Mouse (Mus musculus) E14TG2a.4 (cell line): Measurements from ENCODE around the gene Atp6v1e1.

Experiments
- CTCF ChIP-seq: conservative IDR thresholded peaks from 2 replicates; pipeline ENCODE4 v1.5.1; 2014; ENCODE audit warnings: low read length
- NANOG ChIP-seq: IDR thresholded peaks from 2 replicates; pipeline ENCODE4 v1.6.1; 2014; ENCODE audit warnings: borderline replicate concordance, low read length, mixed read lengths

DNA sequence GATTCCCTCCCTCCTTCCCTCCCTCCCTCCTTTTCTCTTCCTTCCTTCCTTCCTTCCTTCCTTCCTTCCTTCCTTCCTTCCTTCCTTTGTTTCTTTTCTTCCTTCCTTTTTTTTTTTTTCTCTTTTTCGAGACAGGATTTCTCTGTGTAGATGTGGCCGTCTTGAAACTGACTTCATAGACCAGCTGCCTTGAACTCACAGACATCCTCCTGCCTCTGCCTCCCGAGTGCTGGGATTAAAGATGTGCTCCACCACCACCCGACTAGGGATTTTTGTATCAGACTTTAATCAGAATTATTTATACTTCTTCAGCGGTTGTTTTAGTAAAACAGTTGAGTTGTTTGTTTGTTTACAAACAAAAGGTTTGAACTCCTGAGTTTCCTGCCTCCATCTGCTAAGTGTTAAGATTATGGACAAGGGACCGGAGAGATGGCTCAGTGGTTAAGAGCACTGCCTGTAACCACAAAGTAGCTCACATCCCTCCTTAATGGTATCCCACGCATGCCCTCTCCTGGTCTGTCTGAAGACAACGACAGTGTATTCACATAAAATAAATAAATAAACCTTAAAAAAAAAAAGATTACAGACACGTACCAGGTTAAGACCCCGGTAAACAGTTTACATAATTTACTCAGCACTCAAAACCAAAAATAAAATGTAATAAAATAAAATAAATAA, 483 bp upstream of the Atp6v1e1 start:
- TF ChIP-seq NANOG (no peak), CTCF (no peak)
